21 mouse cellular contexts compared by ENCODE assay signal in the genomic region with DNA sequence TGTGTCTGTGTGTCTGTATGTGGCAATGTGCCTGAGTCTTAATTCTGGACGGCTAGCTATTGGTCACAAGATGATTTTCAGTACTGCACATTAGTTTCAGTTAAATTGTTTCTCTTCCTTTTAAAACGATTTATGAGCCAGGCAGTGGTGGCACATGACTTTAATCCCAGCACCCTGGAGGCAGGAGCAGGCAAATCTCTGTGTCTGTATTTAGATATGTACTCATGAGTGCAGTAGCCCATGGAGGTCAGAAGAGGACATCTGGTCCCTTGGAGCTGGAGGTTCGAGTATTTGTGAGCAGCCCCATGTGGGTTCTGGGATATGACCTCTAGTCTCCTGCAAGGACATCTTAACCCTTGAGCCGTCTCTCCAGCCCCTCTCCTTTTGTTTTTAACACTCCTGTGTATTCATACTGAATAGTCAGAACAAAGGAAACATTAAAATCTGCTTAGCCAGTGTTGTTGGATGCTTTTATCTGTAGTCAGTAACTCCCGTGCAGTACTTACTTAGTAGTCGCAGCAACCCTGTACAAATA. TPM values are rescaled to one million over a fixed set of nuclear protein-coding genes. Genes with fewer than 3 reads are reported as not detected.
DNase-seq lines count a peak whose midpoint lies in the region; ATAC-seq and TF ChIP-seq lines count a peak whose summit lies in the region.
"Had no signal": no experiment of that assay in that cellular context is flagged by ENCODE, and none has a peak within 500 bp of the region (broad histone marks: within the 10 kb centered on the region; RNA-seq: fewer than 3 reads in every experiment).

No protein-coding gene starts in this region.

- no peaks in the 10 kb centered on the region for H3K27me3 ChIP-seq in hindbrain, embryonic 13.5 days
- no peaks in the 10 kb centered on the region for H3K27me3 ChIP-seq in hindbrain, postnatal 0 days (ENCODE audit: insufficient read depth, low read length)
- H3K27me3 ChIP-seq in midbrain, embryonic 11.5 days (ENCODE audit: control insufficient read depth, insufficient read depth, low read length) = no peaks in the 10 kb centered on the region
- H3K27me3 ChIP-seq in midbrain, embryonic 16.5 days (ENCODE audit: control insufficient read depth, insufficient read depth, low read depth, low read length) = no peaks in the 10 kb centered on the region
- no peaks in the 10 kb centered on the region for H3K27me3 ChIP-seq in intestine, embryonic 15.5 days (replicated peaks)
- H3K27me3 ChIP-seq: heart, embryonic 13.5 days; hindbrain, embryonic 12.5 days; limb, embryonic 13.5 days; liver, embryonic 12.5 days; midbrain, embryonic 12.5 days; neural tube, embryonic 12.5 days had no signal

- DNase-seq in hindbrain, postnatal 0 days (ENCODE audit: low spot score) = no peak
- DNase-seq in midbrain, embryonic 11.5 days (ENCODE audit: low spot score, missing footprints) = peak; percentile 79
- no peak for DNase-seq in heart, adult 18-20 months
- DNase-seq in heart, postnatal 36 days = no peak
- DNase-seq: adrenal gland, postnatal 36 days; cerebellum, adult 9-10 months; heart, postnatal 14 days; lung, adult 18-20 months; lung, postnatal 10 days; right cerebral cortex, postnatal 14 days; spleen, adult 18-20 months had no signal

- TF ChIP-seq CTCF in hindbrain, postnatal 0 days (IDR thresholded peaks at IDR 0.05; ENCODE audit: low read depth) = no peak

- no peak overlapping the region for H3K27ac ChIP-seq in hindbrain, embryonic 13.5 days
- no peak overlapping the region for H3K27ac ChIP-seq in hindbrain, postnatal 0 days
- H3K27ac ChIP-seq in midbrain, embryonic 11.5 days (ENCODE audit: low read depth, low read length) = no peak overlapping the region
- H3K27ac ChIP-seq in midbrain, embryonic 16.5 days (ENCODE audit: low read length) = no peak overlapping the region
- H3K27ac ChIP-seq in intestine, embryonic 15.5 days = peak overlapping the region; percentile 64; the same call in 1 of the 2 replicates
- H3K27ac ChIP-seq: heart, embryonic 13.5 days; hindbrain, embryonic 12.5 days; limb, embryonic 13.5 days; liver, embryonic 12.5 days; midbrain, embryonic 12.5 days; neural tube, embryonic 12.5 days had no signal

- peaks cover 31% of the 10 kb centered on the region for H3K4me1 ChIP-seq in hindbrain, embryonic 13.5 days (replicated peaks)
- no peaks in the 10 kb centered on the region; the same call in 1 of the 2 replicates for H3K4me1 ChIP-seq in hindbrain, postnatal 0 days (ENCODE audit: insufficient read depth, low read length)
- peaks cover 11% of the 10 kb centered on the region for H3K4me1 ChIP-seq in midbrain, embryonic 11.5 days (ENCODE audit: control insufficient read depth, insufficient read depth, low read length)
- H3K4me1 ChIP-seq in midbrain, embryonic 16.5 days (ENCODE audit: control insufficient read depth, insufficient read depth, low read length) = peaks cover 25% of the 10 kb centered on the region
- H3K4me1 ChIP-seq in intestine, embryonic 15.5 days (replicated peaks) = no peaks in the 10 kb centered on the region

- intact Hi-C loops in heart, postnatal 36 days (cut with DNase I) = no loop called here

- H3K9me3 ChIP-seq in hindbrain, embryonic 13.5 days = no peaks in the 10 kb centered on the region
- H3K9me3 ChIP-seq in hindbrain, postnatal 0 days (ENCODE audit: low read length) = no peaks in the 10 kb centered on the region
- H3K9me3 ChIP-seq in midbrain, embryonic 11.5 days (ENCODE audit: control insufficient read depth, low read length) = no peaks in the 10 kb centered on the region
- no peaks in the 10 kb centered on the region for H3K9me3 ChIP-seq in midbrain, embryonic 16.5 days (replicated peaks; ENCODE audit: control insufficient read depth, low read length, poor library complexity, severe bottlenecking)
- no peaks in the 10 kb centered on the region for H3K9me3 ChIP-seq in intestine, embryonic 15.5 days
- H3K9me3 ChIP-seq: heart, embryonic 13.5 days; hindbrain, embryonic 12.5 days; limb, embryonic 13.5 days; liver, embryonic 12.5 days; midbrain, embryonic 12.5 days; neural tube, embryonic 12.5 days had no signal

- peak overlapping the region; percentile 13; the same call in 1 of the 2 replicates for H3K9ac ChIP-seq in hindbrain, embryonic 13.5 days
- H3K9ac ChIP-seq in hindbrain, postnatal 0 days (replicated peaks; ENCODE audit: low read length) = no peak overlapping the region
- H3K9ac ChIP-seq in midbrain, embryonic 11.5 days (ENCODE audit: low read length) = no peak overlapping the region
- no peak overlapping the region for H3K9ac ChIP-seq in midbrain, embryonic 16.5 days (ENCODE audit: low read depth, low read length)
- no peak overlapping the region for H3K9ac ChIP-seq in intestine, embryonic 15.5 days
- H3K9ac ChIP-seq: heart, embryonic 13.5 days; hindbrain, embryonic 12.5 days; limb, embryonic 13.5 days; liver, embryonic 12.5 days; midbrain, embryonic 12.5 days; neural tube, embryonic 12.5 days had no signal

- no peak overlapping the region for H3K4me3 ChIP-seq in hindbrain, embryonic 13.5 days
- H3K4me3 ChIP-seq in hindbrain, postnatal 0 days (ENCODE audit: low read length) = no peak overlapping the region
- no peak overlapping the region for H3K4me3 ChIP-seq in midbrain, embryonic 11.5 days (ENCODE audit: low read depth, low read length)
- H3K4me3 ChIP-seq in midbrain, embryonic 16.5 days (ENCODE audit: low read depth, low read length) = no peak overlapping the region
- H3K4me3 ChIP-seq in intestine, embryonic 15.5 days (replicated peaks) = no peak overlapping the region
- H3K4me3 ChIP-seq: heart, embryonic 13.5 days; hindbrain, embryonic 12.5 days; limb, embryonic 13.5 days; liver, embryonic 12.5 days; midbrain, embryonic 12.5 days; neural tube, embryonic 12.5 days had no signal

- WGBS in hindbrain, embryonic 13.5 days = 74% methylated on average over 6 of the region's 6 CpGs
- 66% methylated on average over 6 of the region's 6 CpGs for WGBS in hindbrain, postnatal 0 days
- 67% methylated on average over 6 of the region's 6 CpGs for WGBS in midbrain, embryonic 11.5 days
- WGBS in midbrain, embryonic 16.5 days = 60% methylated on average over 6 of the region's 6 CpGs
- WGBS in intestine, embryonic 15.5 days = 71% methylated on average over 6 of the region's 6 CpGs

- H3K36me3 ChIP-seq in hindbrain, embryonic 13.5 days = peaks cover 16% of the 10 kb centered on the region
- 0 out of 2 replicates have a peak, but pooled peaks cover 6% of the 10 kb centered on the region for H3K36me3 ChIP-seq in hindbrain, postnatal 0 days (ENCODE audit: insufficient read depth, low read length)
- no peaks in the 10 kb centered on the region for H3K36me3 ChIP-seq in midbrain, embryonic 11.5 days (ENCODE audit: control insufficient read depth, insufficient read depth, low read length)
- peaks cover 5% of the 10 kb centered on the region for H3K36me3 ChIP-seq in midbrain, embryonic 16.5 days (ENCODE audit: control insufficient read depth, insufficient read depth, low read length)
- H3K36me3 ChIP-seq in intestine, embryonic 15.5 days = 0 out of 2 replicates have a peak, but pooled peaks cover 4% of the 10 kb centered on the region

- H3K4me2 ChIP-seq in hindbrain, embryonic 13.5 days = no peak overlapping the region
- H3K4me2 ChIP-seq in hindbrain, postnatal 0 days (ENCODE audit: low read depth, low read length) = no peak overlapping the region
- H3K4me2 ChIP-seq in midbrain, embryonic 11.5 days = no peak overlapping the region
- H3K4me2 ChIP-seq in midbrain, embryonic 16.5 days (ENCODE audit: low read length) = no peak overlapping the region
- H3K4me2 ChIP-seq in intestine, embryonic 15.5 days (replicated peaks) = peak overlapping the region; percentile 2; the same call in 1 of the 2 replicates
- H3K4me2 ChIP-seq: heart, embryonic 13.5 days; hindbrain, embryonic 12.5 days; limb, embryonic 13.5 days; liver, embryonic 12.5 days; midbrain, embryonic 12.5 days; neural tube, embryonic 12.5 days had no signal

- ATAC-seq in hindbrain, embryonic 13.5 days (ENCODE audit: low FRiP score) = no peak
- ATAC-seq in hindbrain, postnatal 0 days = no peak
- no peak for ATAC-seq in midbrain, embryonic 11.5 days (ENCODE audit: low FRiP score)
- ATAC-seq in midbrain, embryonic 16.5 days = no peak
- ATAC-seq in intestine, embryonic 15.5 days = no peak
- ATAC-seq: inflammation-experienced regulatory T-cells, adult 6 months; liver, embryonic 12.5 days had no signal

RNA-seq across cellular contexts. Expression of a gene that starts 3.3 kb away (rescaled TPM):
- polyA plus RNA-seq in hindbrain, embryonic 13.5 days (2015; fragmentation: Nextera tagmentation; extraction: Ambion mirVana) = 41.0 and 46.6 TPM in 2 replicates
- 77.1 and 89.5 TPM in 2 replicates for total RNA-seq in hindbrain, postnatal 0 days (2014; rRNA removed)
- polyA plus RNA-seq in hindbrain, postnatal 0 days (2015; fragmentation: Nextera tagmentation; extraction: Ambion mirVana) = 69.9 and 72.5 TPM in 2 replicates
- polyA plus RNA-seq in midbrain, embryonic 11.5 days (2014; fragmentation: Nextera tagmentation; extraction: Ambion mirVana) = 22.5 and 26.3 TPM in 2 replicates
- 45.2 and 46.1 TPM in 2 replicates for polyA plus RNA-seq in midbrain, embryonic 16.5 days (2015; fragmentation: Nextera tagmentation; extraction: Ambion mirVana)
- polyA plus RNA-seq in intestine, embryonic 15.5 days (2015; fragmentation: Nextera tagmentation; extraction: Ambion mirVana) = 210 and 233 TPM in 2 replicates
- total RNA-seq in heart, adult 18-20 months (2021) = 10 to 100 TPM; 27.8 to 28.1 TPM
- total RNA-seq in heart, postnatal 36 days (2021) = 10 to 100 TPM; 23.4 to 27.0 TPM

RNA-seq across cellular contexts. Expression of a gene that starts 6.1 kb away (rescaled TPM):
- 17.8 and 18.3 TPM in 2 replicates for polyA plus RNA-seq in hindbrain, embryonic 13.5 days (2015; fragmentation: Nextera tagmentation; extraction: Ambion mirVana)
- total RNA-seq in hindbrain, postnatal 0 days (2014; rRNA removed) = 36.9 and 39.0 TPM in 2 replicates
- polyA plus RNA-seq in hindbrain, postnatal 0 days (2015; fragmentation: Nextera tagmentation; extraction: Ambion mirVana) = 18.8 TPM in 2 replicates
- 24.3 and 26.3 TPM in 2 replicates for polyA plus RNA-seq in midbrain, embryonic 11.5 days (2014; fragmentation: Nextera tagmentation; extraction: Ambion mirVana)
- polyA plus RNA-seq in midbrain, embryonic 16.5 days (2015; fragmentation: Nextera tagmentation; extraction: Ambion mirVana) = 17.0 and 17.8 TPM in 2 replicates
- 61.9 and 66.9 TPM in 2 replicates for polyA plus RNA-seq in intestine, embryonic 15.5 days (2015; fragmentation: Nextera tagmentation; extraction: Ambion mirVana)
- 10 to 100 TPM; 74.5 to 85.3 TPM for total RNA-seq in heart, adult 18-20 months (2021)
- total RNA-seq in heart, postnatal 36 days (2021) = 10 to 100 TPM; 81.2 to 83.4 TPM

RNA-seq across cellular contexts. Expression of a gene that starts 27.5 kb away (rescaled TPM):
- 146 and 155 TPM in 2 replicates for polyA plus RNA-seq in hindbrain, embryonic 13.5 days (2015; fragmentation: Nextera tagmentation; extraction: Ambion mirVana)
- 66.0 and 69.5 TPM in 2 replicates for total RNA-seq in hindbrain, postnatal 0 days (2014; rRNA removed)
- polyA plus RNA-seq in hindbrain, postnatal 0 days (2015; fragmentation: Nextera tagmentation; extraction: Ambion mirVana) = 135 and 138 TPM in 2 replicates
- 140 TPM in 2 replicates for polyA plus RNA-seq in midbrain, embryonic 11.5 days (2014; fragmentation: Nextera tagmentation; extraction: Ambion mirVana)
- 128 and 143 TPM in 2 replicates for polyA plus RNA-seq in midbrain, embryonic 16.5 days (2015; fragmentation: Nextera tagmentation; extraction: Ambion mirVana)
- 161 and 164 TPM in 2 replicates for polyA plus RNA-seq in intestine, embryonic 15.5 days (2015; fragmentation: Nextera tagmentation; extraction: Ambion mirVana)
- total RNA-seq in heart, adult 18-20 months (2021) = 10 to 100 TPM; 76.2 TPM
- total RNA-seq in heart, postnatal 36 days (2021) = 10 to 100 TPM; 78.7 to 85.3 TPM
